Mouse (Mus musculus) frontal cortex, postnatal 36 days (tissue): ENCODE data around the gene Fam19a2.

ENCODE experiments used
- DNase-seq, 2 experiments: peaks; one replicate each; pipeline ENCODE4 v3.0.0; 2022; ENCODE audit warnings: low spot score in 2 of 2

Fam19a2 gene

DNA sequence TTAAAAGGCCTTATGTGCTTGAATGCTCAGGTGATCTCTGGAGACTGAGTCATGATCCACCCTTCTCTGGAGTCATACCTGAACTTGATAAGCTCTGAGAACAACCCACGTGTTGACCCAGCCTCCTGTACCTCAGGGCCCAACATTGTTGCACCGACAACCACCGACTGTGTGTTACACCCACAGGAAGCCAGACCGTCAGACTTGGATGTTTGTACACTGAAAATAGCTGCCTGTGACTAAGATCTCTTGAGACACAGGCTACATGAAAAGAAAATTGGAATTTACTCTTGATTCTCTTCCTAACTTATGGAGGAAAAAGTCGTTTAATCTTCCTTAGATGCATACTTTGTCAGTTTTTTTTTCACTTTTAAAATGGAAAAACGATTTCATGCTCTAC is 121.8 kb downstream of the Fam19a2 start:
- DNase-seq: no peak

GRCm38 (mm10) chr10:123395429-123395828 is 131.6 kb downstream of the Fam19a2 start:
- no peak for DNase-seq

DNA sequence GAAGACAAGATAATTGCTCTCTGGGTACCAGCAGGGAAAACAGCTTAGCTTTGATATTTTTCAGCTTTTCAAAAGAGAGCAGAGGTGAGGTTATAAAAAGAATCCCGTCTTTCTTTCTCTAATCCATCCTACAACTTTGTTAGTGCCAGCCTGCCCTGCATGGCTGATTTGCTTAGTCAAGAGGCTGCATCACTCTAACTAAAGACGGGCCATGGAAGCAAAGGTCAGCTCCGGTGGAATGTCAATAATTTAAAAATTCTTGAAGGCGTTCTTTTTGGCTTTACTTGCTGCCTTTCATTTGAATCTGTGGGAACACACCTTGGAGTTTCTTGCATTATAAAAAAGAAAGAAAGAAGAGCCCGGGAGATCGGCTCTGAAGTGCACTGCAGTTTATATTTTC is 134.3 kb downstream of the Fam19a2 start:
- no peak for DNase-seq

DNA sequence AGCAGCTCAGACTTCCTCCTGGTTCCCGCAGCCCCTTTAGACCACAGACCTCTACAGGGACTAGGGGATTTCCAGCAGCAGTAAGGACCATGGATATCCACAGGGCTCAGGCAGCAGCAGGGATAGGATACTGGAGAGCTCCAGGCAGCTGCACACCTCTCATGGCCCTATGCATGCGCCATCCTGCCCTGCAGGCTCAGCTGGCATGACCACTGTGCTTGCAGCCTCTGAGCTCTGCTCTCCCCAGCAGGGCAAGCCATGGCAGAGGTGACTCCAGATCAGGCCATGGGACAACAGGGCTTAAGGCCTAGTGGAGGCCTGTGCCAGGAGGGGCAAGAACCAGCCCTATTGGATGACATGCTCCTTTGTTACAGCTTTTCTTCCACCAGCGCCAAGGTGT is 137.4 kb downstream of the Fam19a2 start:
- no peak for DNase-seq

DNA sequence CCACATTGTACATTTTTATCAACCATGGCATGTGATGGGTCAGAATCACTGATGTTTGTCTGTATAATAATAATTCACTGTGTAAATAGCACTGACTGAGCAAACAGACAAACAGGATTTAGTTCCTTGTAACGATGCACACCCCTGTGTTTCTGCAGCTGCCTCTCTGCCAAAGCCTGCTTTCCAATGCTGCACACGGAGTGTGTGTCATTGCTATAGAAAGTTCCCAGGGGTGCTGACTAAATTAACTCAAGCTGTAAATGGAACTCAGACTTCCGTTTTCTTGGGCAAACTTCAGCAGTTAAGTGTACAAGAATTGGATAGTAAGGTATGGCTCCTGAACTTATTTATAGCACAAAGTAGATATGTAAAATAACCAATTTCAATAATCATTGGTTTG is 138.7 kb downstream of the Fam19a2 start:
- no peak for DNase-seq

GRCm38 (mm10) chr10:123414953-123415352 is 151.2 kb downstream of the Fam19a2 start:
- DNase-seq: no peak

DNA sequence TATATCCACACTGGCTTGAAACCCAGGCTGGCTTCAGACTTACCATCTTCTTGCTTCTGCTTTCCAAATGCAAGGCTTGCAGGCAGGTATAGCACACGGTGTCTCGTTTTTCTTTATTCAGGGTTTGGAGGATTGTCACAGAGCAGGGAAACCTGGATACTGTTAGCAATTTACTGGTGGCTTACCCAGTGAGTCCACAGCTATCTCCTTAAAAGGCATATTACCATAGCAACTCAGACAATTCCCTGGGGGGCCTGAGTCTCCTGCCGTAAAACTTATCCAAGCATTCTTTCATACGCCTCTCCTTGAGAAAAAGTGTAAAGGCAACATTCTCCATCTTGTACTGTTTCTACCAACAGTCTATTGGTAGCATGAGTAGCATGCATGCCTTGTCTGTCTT is 152.2 kb downstream of the Fam19a2 start:
- DNase-seq: no peak

- no peak for DNase-seq
Observed at GRCm38 (mm10) chr10:123418616-123419173, 154.9 kb downstream of the Fam19a2 start.

DNA sequence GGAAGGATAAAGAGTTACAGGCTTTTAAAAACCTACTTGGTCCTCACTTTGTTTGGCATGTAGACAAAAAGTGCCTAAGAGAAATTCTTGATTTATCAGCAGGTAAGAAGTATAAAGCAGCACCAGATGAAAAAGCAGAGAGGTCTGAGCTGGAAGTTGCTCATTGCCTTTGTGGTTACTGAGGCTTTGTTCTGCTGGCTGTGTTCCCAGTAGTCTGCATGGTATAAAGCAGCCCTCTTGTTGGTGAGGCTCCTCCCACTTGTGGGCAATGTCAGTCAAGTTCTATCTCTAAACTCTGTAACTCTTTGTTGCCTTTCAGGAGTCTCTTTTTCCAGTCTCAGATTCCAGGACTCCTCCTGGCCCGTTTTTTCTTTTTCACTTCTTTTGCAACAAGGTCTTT is 156.5 kb downstream of the Fam19a2 start:
- peak in 1 of 2 experiments; percentile 21 for DNase-seq

DNA sequence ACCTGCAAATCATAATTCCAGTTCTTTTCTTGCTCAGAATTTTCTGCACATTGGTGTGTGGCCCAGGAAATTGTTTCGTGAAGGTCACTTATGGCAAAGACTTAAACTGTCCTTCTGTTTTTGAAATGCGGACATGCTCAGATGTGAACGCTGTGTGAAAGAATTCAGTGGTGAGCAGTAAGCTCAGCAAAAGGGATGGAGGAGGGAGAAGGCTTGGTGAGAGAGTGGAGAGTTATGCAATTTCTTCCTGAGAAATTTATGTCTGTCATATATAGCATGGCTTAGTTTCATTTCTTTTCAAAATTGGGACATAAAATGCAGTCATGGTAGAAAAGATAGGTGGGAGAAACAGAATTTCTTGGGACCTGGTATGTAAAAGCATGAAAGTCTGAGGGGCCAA is 160.7 kb downstream of the Fam19a2 start:
- peak; percentile 27 for DNase-seq

- DNase-seq: peak; percentile 73 to 81
Observed at GRCm38 (mm10) chr10:123426527-123427363, 162.9 kb downstream of the Fam19a2 start.

DNA sequence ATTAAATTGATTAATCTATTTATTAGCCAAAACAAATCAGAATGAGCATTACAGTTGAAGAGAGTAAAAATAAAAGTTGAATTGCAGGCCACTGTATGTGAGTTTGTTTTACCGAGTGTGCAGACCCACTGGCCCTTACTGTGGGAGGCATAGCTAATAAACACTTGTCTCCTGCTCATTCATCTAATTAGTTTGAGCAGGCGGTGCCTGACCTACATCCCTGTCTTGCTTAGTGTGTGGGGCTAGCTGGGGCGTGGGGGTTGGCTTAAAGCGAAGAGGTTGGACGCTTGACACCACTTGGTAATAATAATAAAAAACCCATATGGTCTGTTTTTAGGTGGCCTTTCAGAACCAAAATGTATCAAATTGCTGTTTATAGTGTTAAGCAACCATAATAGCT is 167.8 kb downstream of the Fam19a2 start:
- DNase-seq: no peak

DNA sequence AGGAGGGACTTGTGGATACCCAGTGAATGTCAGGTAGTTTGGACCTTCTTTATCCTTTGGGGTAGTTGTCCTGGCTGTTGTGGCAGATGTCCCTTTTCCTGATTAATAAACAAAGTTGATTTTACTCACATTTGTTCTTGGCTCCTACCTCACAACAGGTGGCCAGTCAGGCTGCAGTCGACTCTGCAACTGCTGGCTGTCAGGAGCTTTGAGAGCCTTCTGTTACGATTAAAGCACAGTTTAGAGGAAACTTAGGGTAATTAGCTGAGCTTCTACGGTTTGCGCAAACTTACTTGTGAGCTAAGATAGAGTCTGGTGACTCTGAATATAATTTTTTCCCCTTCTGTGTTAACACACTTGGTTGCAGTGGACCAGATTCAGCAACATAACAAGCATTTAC is 173.8 kb downstream of the Fam19a2 start:
- DNase-seq: no peak

GRCm38 (mm10) chr10:123456800-123457199 is 193.0 kb downstream of the Fam19a2 start:
- no peak for DNase-seq

- no peak for DNase-seq
Observed at GRCm38 (mm10) chr10:123460466-123460865, 196.7 kb downstream of the Fam19a2 start.

DNA sequence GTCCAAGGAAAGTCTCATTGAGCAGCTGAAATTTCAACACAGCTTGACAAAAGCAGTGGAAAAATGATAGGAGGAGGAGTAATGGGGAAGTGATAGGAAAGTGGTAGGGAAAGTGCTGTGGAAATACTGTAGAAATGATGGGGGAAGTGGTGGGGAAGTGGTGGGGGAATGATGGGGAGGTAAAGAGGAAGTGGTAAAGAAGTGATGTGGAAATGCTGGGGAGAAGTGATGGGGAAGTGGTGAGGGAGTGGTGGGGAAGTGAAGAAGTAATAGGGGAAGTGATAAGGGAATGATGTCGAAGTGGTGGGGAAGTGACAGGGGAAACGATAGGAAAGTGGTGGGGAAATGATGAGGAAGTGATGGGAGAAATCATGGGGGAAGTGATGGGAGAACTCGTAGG is 198.5 kb downstream of the Fam19a2 start:
- DNase-seq: no peak

GRCm38 (mm10) chr10:123514749-123515148 is 251.0 kb downstream of the Fam19a2 start:
- DNase-seq: no peak

- no peak for DNase-seq
Observed at GRCm38 (mm10) chr10:123520613-123521012, 256.8 kb downstream of the Fam19a2 start.

- no peak for DNase-seq
Observed at GRCm38 (mm10) chr10:123521203-123521602, 257.4 kb downstream of the Fam19a2 start.

DNA sequence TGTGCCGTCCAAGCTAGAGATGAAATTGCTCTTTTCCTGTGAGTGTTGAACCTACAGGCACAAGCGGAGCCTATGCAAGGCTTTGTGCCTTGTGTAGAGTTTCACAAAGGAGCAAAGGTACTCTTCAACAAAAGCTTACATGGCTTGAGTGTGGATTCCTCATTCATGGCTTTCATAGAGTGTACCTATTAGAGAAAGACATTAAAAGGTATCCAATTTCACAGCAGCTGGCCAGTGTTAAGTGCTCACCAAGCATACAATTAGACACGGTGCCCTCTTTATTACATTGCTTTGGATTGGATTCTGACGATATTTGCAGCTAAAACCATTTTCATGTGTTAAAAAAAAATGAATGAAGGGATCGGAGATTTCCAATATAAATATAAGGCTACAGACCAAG is 261.6 kb downstream of the Fam19a2 start:
- DNase-seq: no peak

GRCm38 (mm10) chr10:123526059-123526458 is 262.3 kb downstream of the Fam19a2 start:
- DNase-seq: no peak

- DNase-seq: no peak
Observed at GRCm38 (mm10) chr10:123536143-123536542, 272.3 kb downstream of the Fam19a2 start.

DNA sequence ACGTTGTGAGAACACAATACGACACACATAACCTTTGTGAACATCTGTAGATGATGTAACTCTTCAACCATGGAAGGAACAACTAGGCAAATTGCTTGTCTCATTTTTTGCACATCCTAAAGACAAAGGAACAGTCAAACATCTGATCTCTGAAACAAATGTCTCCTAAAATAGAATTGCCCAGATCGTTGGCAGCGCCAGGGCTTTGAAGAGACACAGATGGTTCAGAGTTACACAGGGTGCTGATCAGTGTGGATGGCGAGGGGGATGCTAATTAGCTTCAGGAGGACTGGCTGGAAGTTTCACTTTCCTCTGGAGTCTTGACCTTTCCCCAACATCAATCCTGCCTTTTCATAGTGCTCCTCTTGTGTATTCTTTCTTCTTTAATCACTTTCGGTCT is 284.6 kb downstream of the Fam19a2 start:
- no peak for DNase-seq

- no peak for DNase-seq
Observed at GRCm38 (mm10) chr10:123567677-123568076, 303.9 kb downstream of the Fam19a2 start.
